Mouse (Mus musculus) ovary, postnatal 14 days (tissue): ENCODE measurements at regions not wholly inside any gene's neighbourhood (a gene's known extent, or its start where the extent isn't known, plus 50 kb on each side); places are given as distances from the start of the nearest gene placed in this dataset.

Source experiments
- DNase-seq: peaks from one replicate; pipeline ENCODE4 v3.0.0; 2022; ENCODE audit warnings: low spot score

- DNase-seq: no peak
Observed at GRCm38 (mm10) chr12:12627597-12627996, 314.1 kb downstream of the Mycn start.

- DNase-seq: no peak
Observed at GRCm38 (mm10) chr12:12625788-12626187, 315.9 kb downstream of the Mycn start.

GRCm38 (mm10) chr12:12622712-12623292, 318.9 kb downstream of the Mycn start:
- DNase-seq: peak; percentile 74

GRCm38 (mm10) chr12:12621506-12621905, 320.2 kb downstream of the Mycn start:
- DNase-seq: no peak

- DNase-seq: no peak
Observed at GRCm38 (mm10) chr12:12620316-12620715, 321.4 kb downstream of the Mycn start.

- DNase-seq: no peak
Observed at GRCm38 (mm10) chr12:12619431-12619830, 322.3 kb downstream of the Mycn start.

- no peak for DNase-seq
Observed at GRCm38 (mm10) chr12:12612520-12612919, 329.2 kb downstream of the Mycn start.

GRCm38 (mm10) chr12:12610861-12611260, 330.9 kb downstream of the Mycn start:
- no peak for DNase-seq

GRCm38 (mm10) chr12:12607995-12608394, 333.7 kb downstream of the Mycn start:
- no peak for DNase-seq

- no peak for DNase-seq
Observed at GRCm38 (mm10) chr12:12606911-12607310, 334.8 kb downstream of the Mycn start.

- no peak for DNase-seq
Observed at GRCm38 (mm10) chr12:12605495-12605894, 336.2 kb downstream of the Mycn start.

- DNase-seq: no peak
Observed at GRCm38 (mm10) chr12:12601362-12601761, 339.4 kb downstream of the Fam49a start.

- no peak for DNase-seq
Observed at GRCm38 (mm10) chr12:12595399-12595798, 333.5 kb downstream of the Fam49a start.

GRCm38 (mm10) chr12:12594567-12594966, 332.6 kb downstream of the Fam49a start:
- no peak for DNase-seq

GRCm38 (mm10) chr12:12593343-12593742, 331.4 kb downstream of the Fam49a start:
- no peak for DNase-seq

- DNase-seq: no peak
Observed at GRCm38 (mm10) chr12:12590753-12591291, 328.9 kb downstream of the Fam49a start.

- DNase-seq: no peak
Observed at GRCm38 (mm10) chr12:12588771-12589370, 326.9 kb downstream of the Fam49a start.

GRCm38 (mm10) chr12:12586436-12586835, 324.5 kb downstream of the Fam49a start:
- DNase-seq: no peak

GRCm38 (mm10) chr12:12581271-12582186, 319.6 kb downstream of the Fam49a start:
- no peak for DNase-seq

- DNase-seq: no peak
Observed at GRCm38 (mm10) chr12:12580763-12581178, 318.8 kb downstream of the Fam49a start.

GRCm38 (mm10) chr12:12578278-12578677, 316.3 kb downstream of the Fam49a start:
- no peak for DNase-seq

- DNase-seq: no peak
Observed at GRCm38 (mm10) chr12:12570563-12571251, 308.8 kb downstream of the Fam49a start.
